9 mouse cellular contexts compared by ENCODE assay signal in the genomic region with DNA sequence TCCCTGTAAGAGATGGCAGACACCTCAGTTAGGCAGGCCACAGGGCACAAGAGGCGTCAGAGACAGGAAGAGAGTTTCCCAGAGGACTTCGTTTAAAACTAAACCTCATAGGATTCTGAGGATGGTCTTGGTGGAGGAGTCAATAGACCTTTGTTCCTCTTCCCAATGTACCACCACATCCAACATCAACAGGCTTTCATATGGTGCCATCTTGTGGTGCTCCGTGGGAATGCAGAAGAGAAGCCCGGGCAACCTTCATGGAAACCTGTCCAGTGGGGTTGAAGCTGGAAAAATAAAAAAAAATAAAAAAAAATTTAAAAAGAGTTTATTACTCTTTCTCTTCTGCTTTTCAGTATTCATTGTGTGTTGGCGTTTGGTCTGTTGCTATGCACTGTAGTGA. TPM values are rescaled to one million over a fixed set of nuclear protein-coding genes. Genes with fewer than 3 reads are reported as not detected.
DNase-seq lines count a peak whose midpoint lies in the region; ATAC-seq and TF ChIP-seq lines count a peak whose summit lies in the region.
"Not testable (repeated sequence)": the region's sequence is repeated elsewhere in the genome, so short reads cannot be mapped to it uniquely, and the experiment has no call there.
"Had no signal": no experiment of that assay in that cellular context is flagged by ENCODE, and none has a peak within 500 bp of the region (broad histone marks: within the 10 kb centered on the region; RNA-seq: fewer than 3 reads in every experiment).

No protein-coding gene starts in this region.

- ATAC-seq in heart, postnatal 0 days (ENCODE audit: insufficient read depth, low read depth): 0 out of 2 replicates have a peak, but pooled peaks have one; percentile 27
- ATAC-seq in limb, embryonic 13.5 days (ENCODE audit: low FRiP score, low read depth): 0 out of 2 replicates have a peak, but pooled peaks have one; percentile 17
- ATAC-seq in midbrain, postnatal 0 days (ENCODE audit: low FRiP score): not testable (repeated sequence)

- not testable (repeated sequence) for TF ChIP-seq EP300 in MEL (IDR thresholded peaks at IDR 0.05; ENCODE audit: low read depth in 1 of 2, low read length in 2 of 2); heart, postnatal 0 days (IDR thresholded peaks at IDR 0.05; ENCODE audit: low read depth)

- H3K9ac ChIP-seq in MEL (ENCODE audit: control insufficient read depth, low read depth, low read length, poor library complexity, severe bottlenecking); heart, postnatal 0 days (replicated peaks; ENCODE audit: low read depth, low read length); limb, embryonic 13.5 days; midbrain, postnatal 0 days (replicated peaks; ENCODE audit: low read length, poor library complexity, severe bottlenecking): not testable (repeated sequence)

- peak; percentile 55 to 65 (median 65) for TF ChIP-seq CTCF in MEL (IDR thresholded peaks at IDR 0.05 in 2 of 3, conservative IDR thresholded peaks at IDR 0.05 in 1 of 3; ENCODE audit: control insufficient read depth in 1 of 3, insufficient read depth in 1 of 3, low read depth in 2 of 3, low read length in 3 of 3, poor library complexity in 1 of 3, severe bottlenecking in 1 of 3)
- TF ChIP-seq CTCF in heart, postnatal 0 days (IDR thresholded peaks at IDR 0.05; ENCODE audit: low read depth): peak; percentile 79
- TF ChIP-seq CTCF in midbrain, postnatal 0 days (IDR thresholded peaks at IDR 0.05): peak; percentile 78

- TF ChIP-seq RAD21 in MEL (IDR thresholded peaks at IDR 0.05; ENCODE audit: low read depth, low read length): peak; percentile 73

- TF ChIP-seq POLR2A in MEL (IDR thresholded peaks at IDR 0.05; ENCODE audit: control insufficient read depth in 1 of 2, insufficient read depth in 1 of 2, low read depth in 1 of 2, low read length in 2 of 2, poor library complexity in 1 of 2): not testable (repeated sequence)

- whole genome bisulfite sequencing in forebrain, embryonic 10.5 days: 22% methylated on average over 5 of the region's 5 CpGs
- WGBS in heart, postnatal 0 days: 14% methylated on average over 5 of the region's 5 CpGs
- WGBS in limb, embryonic 13.5 days: 20% methylated on average over 5 of the region's 5 CpGs
- 19% methylated on average over 5 of the region's 5 CpGs for WGBS in midbrain, postnatal 0 days

- H3K36me3 ChIP-seq in MEL (ENCODE audit: control insufficient read depth in 1 of 2, insufficient read depth in 2 of 2, low read length in 2 of 2); forebrain, embryonic 10.5 days (replicated peaks); heart, postnatal 0 days (replicated peaks; ENCODE audit: control insufficient read depth, insufficient read depth, low read length); limb, embryonic 13.5 days; midbrain, postnatal 0 days (ENCODE audit: insufficient read depth, low read length): not testable (repeated sequence)

- H3K9me3 ChIP-seq in MEL (replicated peaks; ENCODE audit: insufficient read depth, low read length); forebrain, embryonic 10.5 days; heart, postnatal 0 days (replicated peaks; ENCODE audit: control insufficient read depth, low read length); limb, embryonic 13.5 days; midbrain, postnatal 0 days (ENCODE audit: low read length): not testable (repeated sequence)

- peak; percentile 55 for DNase-seq in MEL (ENCODE audit: low read depth, low spot score)
- DNase-seq in cerebellum, adult 11 months: peak; percentile 56
- peak; percentile 58 for DNase-seq in forebrain, embryonic 10.5 days (ENCODE audit: extremely low spot score, low spot score)
- peak; percentile 8 for DNase-seq in heart, postnatal 0 days (ENCODE audit: low spot score)
- peak; percentile 50 to 82 for DNase-seq in kidney, postnatal 36 days
- DNase-seq in midbrain, postnatal 0 days (ENCODE audit: low spot score): peak; percentile 52
- peak; percentile 29 for DNase-seq in thymus, postnatal 0 days (ENCODE audit: low spot score)

- H3K4me1 ChIP-seq in MEL (ENCODE audit: control insufficient read depth in 1 of 2, insufficient read depth in 2 of 2, low read length in 2 of 2); forebrain, embryonic 10.5 days; heart, postnatal 0 days (ENCODE audit: control insufficient read depth, insufficient read depth); midbrain, postnatal 0 days (ENCODE audit: insufficient read depth, low read length): not testable (repeated sequence)
- peaks cover 15% of the 10 kb centered on the region; the same call in 1 of the 2 replicates for H3K4me1 ChIP-seq in limb, embryonic 13.5 days

- H3K27me3 ChIP-seq in MEL (ENCODE audit: control insufficient read depth in 1 of 2, insufficient read depth in 2 of 2, low read length in 2 of 2); forebrain, embryonic 10.5 days (ENCODE audit: poor library complexity, severe bottlenecking); heart, postnatal 0 days (ENCODE audit: control insufficient read depth, insufficient read depth, low read length); limb, embryonic 13.5 days; midbrain, postnatal 0 days (ENCODE audit: insufficient read depth, low read length): not testable (repeated sequence)

- H3K4me3 ChIP-seq in MEL (ENCODE audit: control insufficient read depth in 1 of 2, insufficient read depth in 1 of 2, low read depth in 2 of 2, low read length in 2 of 2); forebrain, embryonic 10.5 days; heart, postnatal 0 days (ENCODE audit: low read depth, low read length); limb, embryonic 13.5 days; midbrain, postnatal 0 days (ENCODE audit: low read depth, low read length): not testable (repeated sequence)

- not testable (repeated sequence) for H3K27ac ChIP-seq in MEL (ENCODE audit: control insufficient read depth, low read depth, low read length); forebrain, embryonic 10.5 days; heart, postnatal 0 days (ENCODE audit: low read depth); limb, embryonic 13.5 days; midbrain, postnatal 0 days (ENCODE audit: low read depth, low read length)

- not testable (repeated sequence) for H3K4me2 ChIP-seq in heart, postnatal 0 days (ENCODE audit: low read depth, low read length); limb, embryonic 13.5 days (replicated peaks); midbrain, postnatal 0 days (ENCODE audit: low read depth, low read length, poor library complexity, severe bottlenecking)

- not testable (repeated sequence) for H3K79me2 ChIP-seq in MEL (ENCODE audit: control insufficient read depth, insufficient read depth, low read length, poor library complexity)

TF ChIP-seq in MEL, 35 proteins besides CTCF, POLR2A, EP300 and RAD21:
- TF ChIP-seq SMC3 (IDR thresholded peaks at IDR 0.05; ENCODE audit: low read depth, low read length) (peak; percentile 60), ZC3H11A (IDR thresholded peaks at IDR 0.05; ENCODE audit: low read depth, low read length) (peak; percentile 51)

RNA-seq across cellular contexts. Expression of gene Susd5, which starts 59.7 kb away (rescaled TPM):
- total RNA-seq in MEL (2012; rRNA removed): not detected in 2 replicates
- polyA plus RNA-seq in MEL (2012; ENCODE audit: insufficient read depth in 1 of 2, insufficient read length in 2 of 2, low read depth in 1 of 2, low replicate concordance in 2 of 2, missing spikeins in 1 of 2): not detected
- polyA plus RNA-seq in forebrain, embryonic 10.5 days (2016; fragmentation: Nextera tagmentation; extraction: Ambion mirVana): 0.17 and 0.22 TPM in 2 replicates
- 0.19 and 0.50 TPM in 2 replicates for total RNA-seq in heart, postnatal 0 days (2014; rRNA removed; ENCODE audit: low replicate concordance)
- 0.23 and 0.25 TPM in 2 replicates for polyA plus RNA-seq in heart, postnatal 0 days (2015; fragmentation: Nextera tagmentation; extraction: Ambion mirVana)
- polyA plus RNA-seq in limb, embryonic 13.5 days (2015; fragmentation: Nextera tagmentation; extraction: Ambion mirVana): 29.7 and 32.1 TPM in 2 replicates
- total RNA-seq in midbrain, postnatal 0 days (2014; rRNA removed): 0.90 and 2.4 TPM in 2 replicates
- 1.0 and 1.1 TPM in 2 replicates for polyA plus RNA-seq in midbrain, postnatal 0 days (2015; fragmentation: Nextera tagmentation; extraction: Ambion mirVana)
- polyA plus RNA-seq in thymus, postnatal 0 days (2015; fragmentation: Nextera tagmentation; extraction: Ambion mirVana): 0.09 TPM in 1 of 2 replicates, not detected in the other
- polyA plus RNA-seq: liver, embryonic 13.5 days had no signal

Comparison
In these comparisons a context has a peak if more than half of its experiments do, and no peak if none do; other contexts are left out.
1. DNase-seq: peak in every context shown above with its lines; median percentile 66 in kidney, postnatal 36 days; 58 in forebrain, embryonic 10.5 days; 56 in cerebellum, adult 11 months; 55 in MEL; 52 in midbrain, postnatal 0 days; 29 in thymus, postnatal 0 days; 8 in heart, postnatal 0 days.
2. RNA of gene Susd5, which starts 59.7 kb away (polyA plus RNA-seq): 29.7 to 32.1 TPM in limb, embryonic 13.5 days; 1.0 to 1.1 TPM in midbrain, postnatal 0 days, 0.23 to 0.25 TPM in heart, postnatal 0 days, 0.17 to 0.22 TPM in forebrain, embryonic 10.5 days, 0.09 TPM in thymus, postnatal 0 days and not detected in MEL; every median in the first group is over 10 times any median in the second.
3. Peak in every context shown above with its lines, with median percentiles within 50 percentile points of each other: CTCF ChIP-seq.